Mouse (Mus musculus) adrenal gland, adult 18-20 months (tissue): ENCODE measurements around the gene Ankrd52. TPM values are rescaled to one million over a fixed set of nuclear protein-coding genes. Genes with fewer than 3 reads are reported as not detected.

Experiments
- DNase-seq, 2 experiments: peaks; one replicate each; pipeline ENCODE4 v3.0.0; 2021 to 2022; ENCODE audit warnings: low spot score in 2 of 2
- total RNA-seq, 2 experiments: library from RNA; stranded (reverse); gene quantifications; 1 replicate in 1 of 2; 2 replicates in 1 of 2; pipeline ENCODE4 v1.2.3; 2021

Ankrd52 gene
- total RNA-seq, 2 experiments from 2014 or later, result 61.7 to 61.8 TPM

DNA sequence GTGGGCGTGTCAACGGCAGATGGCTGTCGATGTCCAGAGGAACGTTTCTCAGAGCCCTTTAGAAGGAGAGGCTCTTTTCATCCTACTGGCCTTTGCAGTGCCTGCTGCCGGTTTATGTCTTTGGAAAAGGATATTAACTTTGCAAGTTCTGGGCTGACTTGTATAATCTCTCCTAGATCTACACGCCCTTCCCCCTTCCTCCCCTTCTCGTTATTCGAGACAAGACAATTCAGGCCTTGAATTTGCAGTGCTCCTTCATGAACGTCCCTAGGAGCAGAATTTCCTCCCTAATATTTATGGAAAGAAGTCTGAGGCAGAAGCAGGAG lies 7.7 kb upstream of the Ankrd52 start:
- DNase-seq, result no peak

DNA sequence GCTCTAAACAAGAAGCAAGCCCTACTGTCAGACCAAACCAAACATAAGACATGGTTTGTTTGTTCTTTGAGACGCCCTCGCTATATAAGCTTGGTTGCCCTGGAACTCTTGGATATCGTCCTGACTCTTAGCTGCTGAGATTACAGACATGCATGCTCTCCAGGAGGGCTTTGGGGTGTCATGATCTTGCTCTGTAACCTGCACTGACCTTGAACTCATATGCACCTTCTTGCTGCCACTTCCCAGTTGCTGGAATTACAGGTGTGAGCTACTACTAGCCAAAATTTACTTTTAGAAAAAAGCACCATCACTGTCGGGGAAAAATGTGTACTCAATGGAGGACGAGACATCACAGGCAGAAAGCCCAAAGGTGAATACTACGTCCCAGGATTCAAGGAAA lies 7.3 kb upstream of the Ankrd52 start:
- DNase-seq, result no peak

DNA sequence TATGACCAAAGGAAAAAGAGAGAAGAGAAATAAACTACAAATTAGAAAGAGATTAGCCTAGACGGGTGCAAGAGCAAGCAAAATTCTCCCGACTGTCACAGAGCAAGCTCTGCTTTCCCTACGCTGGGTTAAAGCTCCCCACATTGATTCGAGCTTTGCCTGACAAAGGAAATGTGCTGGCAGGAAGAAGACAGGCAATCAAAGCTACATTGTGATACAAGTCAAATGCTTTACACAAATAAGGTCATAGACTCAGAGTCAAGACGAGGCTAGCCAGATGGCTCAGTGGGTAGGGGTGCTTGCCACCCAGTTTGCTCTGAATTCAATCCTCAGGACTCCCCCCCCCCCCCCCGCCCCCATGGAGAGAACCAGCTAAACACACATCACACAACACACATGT lies 6.9 kb upstream of the Ankrd52 start:
- no peak for DNase-seq

DNA sequence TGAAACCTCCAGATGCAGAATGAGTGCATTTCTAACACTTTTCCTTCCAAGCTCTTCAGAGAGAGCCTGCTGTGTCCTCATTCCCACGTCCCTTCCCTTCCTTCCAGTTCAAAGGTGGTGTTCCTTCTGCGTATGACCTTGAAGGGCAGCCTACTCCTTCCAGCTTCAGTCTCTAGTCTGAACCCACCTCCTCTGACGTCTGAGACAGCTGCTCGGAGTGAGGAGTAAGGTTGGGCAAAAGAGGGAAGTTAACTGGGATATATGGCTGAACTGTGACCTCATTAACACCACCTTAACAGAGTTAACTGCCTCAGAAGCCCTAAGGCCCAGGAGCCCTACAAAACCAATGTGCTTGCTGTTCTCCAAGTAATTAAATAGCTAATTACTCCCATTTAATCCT lies 6.3 kb upstream of the Ankrd52 start:
- DNase-seq, result no peak

DNA sequence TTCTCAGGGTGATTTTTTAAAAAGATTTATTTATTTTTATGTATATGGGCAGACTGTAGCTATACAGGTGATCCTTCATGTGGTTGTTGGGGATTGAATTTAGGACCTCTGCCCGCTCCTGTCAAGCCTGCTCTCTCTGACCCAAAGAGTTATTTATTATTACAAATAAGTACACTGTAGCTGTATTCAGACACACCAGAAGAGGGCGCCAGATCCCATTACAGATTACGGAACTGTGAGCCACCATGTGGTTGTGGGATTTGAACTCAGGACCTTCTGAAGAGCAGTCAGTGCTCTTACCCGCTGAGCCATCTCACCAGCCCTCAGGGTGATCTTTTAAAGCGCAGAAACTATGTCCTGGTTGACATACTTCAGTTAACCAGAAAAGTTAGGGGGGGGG lies 4.8 kb upstream of the Ankrd52 start:
- DNase-seq, result no peak

DNA sequence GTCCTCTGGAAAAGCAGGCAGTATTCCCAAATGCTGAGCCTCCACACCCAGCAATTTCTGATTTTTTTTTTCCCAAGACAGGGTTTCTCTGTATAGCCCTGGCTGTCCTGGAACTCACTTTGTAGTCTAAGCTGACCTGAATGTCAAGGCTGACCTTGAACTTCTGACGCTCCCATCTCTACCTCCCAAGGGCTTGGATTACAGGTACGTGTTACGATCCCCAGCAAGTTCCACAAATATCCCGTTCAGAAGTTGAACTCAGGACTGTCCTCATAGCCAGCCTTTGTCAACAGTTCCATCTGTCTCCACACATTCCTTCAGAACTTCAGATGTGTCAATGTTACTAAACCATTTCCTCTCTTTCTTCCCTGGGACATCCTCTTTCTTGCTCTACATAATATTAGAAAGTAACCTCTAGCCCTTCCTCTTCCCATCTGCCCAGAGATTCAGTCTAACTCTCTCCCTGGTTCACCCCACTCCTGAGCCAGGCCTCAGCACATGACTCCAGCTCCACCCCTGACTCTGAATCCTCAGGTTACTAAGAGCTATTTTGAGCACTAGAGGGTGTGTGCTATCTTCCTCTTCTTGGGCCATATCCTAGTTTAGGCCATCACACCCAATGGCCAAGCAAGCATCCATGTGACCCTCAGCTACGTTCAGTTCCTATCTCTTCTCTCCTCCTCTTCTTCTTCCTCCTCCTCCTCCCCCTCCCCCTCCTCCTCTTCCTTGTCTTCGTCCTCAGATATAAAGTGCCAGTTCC lies 3.7 kb upstream of the Ankrd52 start:
- no peak for DNase-seq

DNA sequence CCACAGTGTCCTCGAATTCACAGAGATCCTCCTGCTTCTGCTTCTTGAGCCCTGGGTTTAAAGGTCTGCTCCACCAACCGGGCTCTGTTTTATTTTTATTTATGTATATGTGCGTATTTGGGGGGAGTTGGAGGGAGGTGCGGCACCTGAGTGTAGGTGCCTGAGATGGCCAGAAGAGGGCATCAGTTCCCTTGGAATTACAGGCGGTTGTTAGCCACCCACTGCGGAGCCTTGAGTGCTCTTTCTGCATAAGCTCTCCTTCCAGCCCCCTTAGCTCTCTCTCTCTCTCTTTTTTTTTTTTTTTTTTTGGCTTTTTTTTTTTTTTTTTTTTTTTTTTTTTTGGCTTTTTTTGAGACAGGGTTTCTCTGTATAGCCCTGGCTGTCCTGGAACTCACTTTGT lies 2.5 kb upstream of the Ankrd52 start:
- DNase-seq, result no peak

DNA sequence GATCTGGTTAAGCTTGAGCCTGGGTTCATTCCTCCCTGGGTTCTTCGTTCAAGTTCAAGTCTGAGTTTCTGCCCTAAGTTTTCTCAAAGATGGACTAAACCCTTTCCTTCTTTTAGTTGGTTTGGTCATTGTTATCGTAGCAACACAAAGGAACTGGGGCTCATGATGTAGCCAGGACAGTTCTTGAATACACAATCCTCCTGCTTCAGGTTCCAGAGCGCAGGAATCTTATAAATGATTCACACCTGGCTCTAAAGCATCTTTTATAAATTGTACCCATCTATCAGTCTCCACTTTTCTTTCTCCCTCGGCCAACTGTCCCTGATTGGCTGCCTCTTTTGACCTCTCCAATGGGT lies 838 bp upstream of the Ankrd52 start:
- no peak for DNase-seq

DNA sequence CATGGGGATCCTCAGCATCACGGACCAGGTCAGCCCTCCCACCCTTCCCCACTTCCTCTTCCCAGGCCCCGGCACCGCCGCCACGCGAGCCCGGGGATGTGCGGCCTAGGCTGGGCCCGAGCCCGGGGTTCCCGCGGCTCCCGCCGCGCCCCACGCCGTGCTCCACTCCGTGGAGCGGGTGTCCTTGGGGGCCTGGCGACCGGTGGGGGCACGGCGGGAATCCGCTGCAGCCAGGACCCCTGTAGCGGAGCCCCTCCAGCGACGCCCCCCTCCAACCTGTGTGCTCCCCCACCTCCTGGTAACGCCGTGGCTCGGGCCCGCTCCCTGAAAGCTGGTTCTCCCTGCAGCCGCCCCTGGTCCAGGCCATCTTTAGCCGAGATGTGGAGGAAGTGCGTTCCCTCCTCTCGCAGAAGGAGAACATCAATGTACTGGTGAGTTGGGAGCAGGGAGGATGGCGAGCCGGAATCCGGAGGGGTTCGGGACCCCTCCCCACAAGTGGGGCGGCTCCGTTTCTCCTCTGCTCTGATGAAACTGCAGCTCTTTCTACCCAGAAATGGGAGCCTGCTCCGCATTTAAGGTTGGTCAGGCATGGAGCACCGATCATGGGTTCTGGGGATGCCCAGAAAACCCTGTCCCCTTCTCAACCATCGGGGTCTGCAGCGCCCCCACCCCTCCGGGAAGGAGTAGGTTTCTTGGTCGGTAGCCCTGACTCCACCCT lies 466 bp downstream of the Ankrd52 start:
- DNase-seq, result peak; percentile 46 to 51

DNA sequence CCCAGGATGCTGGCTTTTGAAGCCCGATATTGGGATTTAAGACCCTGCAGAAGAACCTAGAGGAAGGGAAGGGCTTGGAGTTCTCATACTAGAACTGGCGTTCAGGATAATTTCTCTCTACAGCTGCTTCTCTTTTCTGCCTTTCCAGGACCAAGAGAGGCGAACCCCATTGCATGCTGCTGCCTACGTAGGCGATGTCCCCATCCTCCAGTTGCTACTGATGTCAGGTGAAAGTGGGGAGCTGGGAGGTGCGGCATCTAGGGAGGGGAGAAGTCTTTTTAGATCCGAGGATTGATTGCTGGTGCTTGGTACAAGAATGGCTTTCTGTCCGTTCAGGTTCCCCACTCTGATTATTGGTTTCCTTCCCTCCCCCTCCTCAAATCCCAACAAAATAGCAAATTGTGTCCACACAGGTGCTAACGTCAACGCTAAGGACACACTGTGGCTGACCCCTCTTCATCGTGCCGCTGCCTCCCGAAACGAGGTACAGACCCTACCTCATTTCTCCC lies 1.1 kb downstream of the Ankrd52 start:
- DNase-seq, result peak in 1 of 2 experiments; percentile 18

DNA sequence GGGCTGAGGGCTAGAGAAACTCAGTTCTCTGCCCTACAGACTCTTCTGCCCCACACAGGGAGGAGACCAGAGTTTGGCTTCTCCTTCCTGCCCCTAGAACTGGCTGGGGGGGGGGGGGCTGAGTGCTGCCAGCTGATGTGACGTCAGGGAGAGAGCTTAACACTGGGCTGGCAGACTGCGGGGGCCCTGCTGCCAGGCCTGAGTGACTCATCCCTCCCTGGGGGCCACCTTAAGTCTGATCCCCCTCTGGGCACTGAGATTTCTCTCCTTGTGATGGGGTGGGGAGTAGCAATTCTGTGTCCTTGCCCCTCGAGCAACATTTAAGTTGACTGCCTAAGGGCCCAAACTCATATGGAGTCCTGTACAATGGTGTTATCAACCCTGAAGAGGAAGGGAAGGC lies 1.5 kb downstream of the Ankrd52 start:
- DNase-seq, result no peak

DNA sequence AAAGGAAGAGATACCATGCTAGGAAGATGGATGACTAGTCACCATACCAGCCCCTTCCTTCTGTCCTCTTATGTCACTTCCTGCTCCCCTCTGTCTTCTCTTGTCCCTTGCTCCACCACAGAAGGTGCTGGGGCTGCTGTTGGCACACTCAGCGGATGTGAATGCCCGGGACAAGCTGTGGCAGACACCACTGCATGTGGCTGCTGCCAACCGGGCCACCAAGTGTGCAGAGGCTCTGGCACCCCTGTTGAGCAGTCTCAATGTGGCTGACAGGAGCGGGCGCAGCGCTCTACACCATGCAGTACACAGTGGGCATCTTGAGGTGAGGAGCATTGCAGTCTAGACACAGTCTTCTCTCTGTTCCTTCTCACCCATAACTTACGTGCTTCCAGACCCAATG lies 2.3 kb downstream of the Ankrd52 start:
- DNase-seq, result no peak

DNA sequence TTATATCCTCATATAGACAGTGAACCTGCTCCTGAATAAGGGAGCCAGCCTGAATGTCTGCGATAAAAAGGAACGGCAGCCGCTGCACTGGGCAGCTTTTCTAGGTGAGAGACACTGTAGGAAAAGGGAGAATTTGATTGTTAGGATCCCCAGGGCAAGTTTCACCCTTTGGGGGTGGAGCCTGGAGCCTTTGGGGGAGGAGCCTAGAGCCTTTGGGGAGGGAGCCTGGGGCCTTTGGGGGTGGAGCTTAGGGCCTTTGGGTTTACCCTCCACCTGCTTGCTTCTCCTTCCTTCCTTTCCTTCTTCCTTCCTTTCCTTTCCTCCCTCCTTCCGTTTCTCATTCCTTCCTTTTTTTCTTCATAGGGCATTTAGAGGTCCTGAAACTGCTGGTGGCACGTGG lies 3.6 kb downstream of the Ankrd52 start:
- DNase-seq, result no peak

DNA sequence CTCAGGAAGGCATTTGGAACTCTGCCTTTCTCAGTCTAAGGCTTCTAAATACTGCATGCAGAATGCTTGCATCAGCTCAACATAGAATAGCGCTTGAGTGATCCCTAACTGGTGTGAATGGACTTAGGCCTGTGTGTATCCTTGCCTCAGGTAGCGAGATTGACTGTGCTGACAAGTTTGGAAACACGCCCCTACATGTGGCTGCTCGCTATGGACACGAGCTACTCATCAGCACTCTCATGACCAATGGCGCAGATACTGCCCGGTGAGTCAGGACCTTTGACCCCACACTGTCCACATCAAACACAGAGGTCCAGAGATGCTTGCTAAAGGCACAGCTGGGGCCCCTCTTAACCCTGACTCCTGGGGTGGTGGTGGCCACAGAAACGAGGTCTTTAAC lies 5.6 kb downstream of the Ankrd52 start:
- no peak for DNase-seq

DNA sequence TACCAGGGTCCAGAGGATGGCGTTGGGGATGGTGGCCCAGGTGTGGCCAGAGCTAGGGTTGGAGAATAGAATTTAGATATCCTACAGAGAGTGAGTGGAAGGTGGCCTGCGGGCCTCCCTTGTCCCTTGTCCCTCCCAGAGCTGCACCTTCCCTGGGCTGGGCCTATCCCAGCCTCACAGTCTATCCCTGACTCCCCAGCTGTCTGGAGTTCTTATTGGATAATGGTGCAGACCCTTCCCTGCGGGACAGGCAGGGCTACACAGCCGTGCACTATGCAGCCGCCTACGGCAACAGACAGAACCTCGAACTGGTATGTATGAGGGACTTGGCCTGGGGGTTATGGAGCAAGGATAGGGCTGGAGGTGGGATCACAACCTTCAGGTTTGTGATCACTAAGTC lies 9.0 kb downstream of the Ankrd52 start:
- no peak for DNase-seq

DNA sequence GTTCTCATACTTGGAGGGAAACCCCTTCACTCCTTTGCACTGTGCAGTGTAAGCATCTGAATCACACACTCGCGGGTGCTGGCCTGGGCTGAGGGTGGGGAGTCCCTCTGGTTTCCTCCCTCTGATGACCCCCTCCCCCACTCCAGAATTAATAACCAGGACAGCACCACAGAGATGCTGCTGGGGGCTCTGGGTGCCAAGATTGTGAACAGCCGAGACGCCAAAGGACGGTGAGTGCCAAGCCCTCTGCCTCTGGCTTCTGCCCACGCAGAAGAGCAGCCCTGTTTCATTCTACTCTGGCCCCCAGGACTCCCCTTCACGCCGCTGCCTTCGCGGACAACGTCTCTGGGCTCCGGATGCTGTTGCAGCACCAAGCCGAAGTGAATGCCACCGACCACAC lies 12.0 kb downstream of the Ankrd52 start:
- DNase-seq, result no peak

DNA sequence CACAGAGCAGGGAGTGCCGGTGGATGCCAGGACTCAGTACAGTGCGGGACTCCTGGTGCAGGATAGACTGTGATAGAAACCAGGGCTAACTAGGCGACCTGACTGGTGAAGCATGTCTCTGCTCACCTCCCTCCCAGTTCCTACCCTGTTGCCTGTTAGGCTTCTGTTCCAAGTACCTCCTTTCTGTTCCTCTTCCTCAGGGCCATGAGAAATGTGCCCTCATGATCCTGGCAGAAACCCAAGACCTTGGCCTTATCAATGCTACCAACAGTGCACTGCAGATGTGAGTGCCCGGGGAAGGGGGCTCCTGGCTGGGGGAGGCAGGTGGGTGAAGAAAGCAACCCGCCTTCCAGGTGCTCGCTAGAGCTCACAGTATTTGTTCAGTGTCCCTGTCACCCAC lies 12.7 kb downstream of the Ankrd52 start:
- peak; percentile 45 to 69 for DNase-seq

DNA sequence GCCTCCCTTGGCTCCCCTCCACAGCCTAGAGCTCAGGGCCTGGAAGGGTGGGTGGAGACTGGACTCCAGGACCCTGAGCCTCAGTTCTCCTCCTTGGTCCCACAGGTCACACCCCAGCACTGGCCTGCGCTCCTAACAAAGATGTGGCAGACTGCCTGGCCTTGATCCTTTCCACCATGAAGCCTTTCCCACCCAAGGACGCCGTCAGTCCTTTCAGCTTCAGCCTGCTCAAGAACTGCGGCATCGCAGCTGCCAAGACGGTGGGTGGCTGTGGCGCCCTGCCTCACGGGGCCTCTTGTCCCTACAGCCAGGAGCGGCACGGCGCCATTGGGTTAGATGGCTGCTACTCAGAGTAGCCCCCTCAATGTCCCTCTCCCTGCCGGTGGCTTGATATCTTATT lies 13.5 kb downstream of the Ankrd52 start:
- peak; percentile 48 to 50 for DNase-seq

DNA sequence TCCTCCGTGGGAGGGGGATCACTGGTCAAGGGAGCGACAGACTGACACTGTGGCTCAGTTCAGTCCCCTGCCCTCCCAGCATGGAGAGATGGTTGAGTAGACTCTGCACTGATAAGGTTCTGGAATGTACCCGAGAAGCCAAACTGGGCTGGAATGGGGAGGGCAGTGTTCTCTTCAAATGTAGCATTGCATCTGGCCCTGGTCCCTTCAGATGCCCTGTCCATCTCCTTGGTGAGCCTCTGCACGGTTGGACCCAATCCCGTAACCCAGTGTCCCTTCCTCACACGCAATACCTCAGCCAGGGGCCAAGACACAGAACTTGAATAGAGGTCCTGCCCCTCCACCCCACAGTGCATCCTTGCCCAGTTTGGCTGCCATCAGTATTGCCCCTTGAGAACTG lies 14.9 kb downstream of the Ankrd52 start:
- no peak for DNase-seq

DNA sequence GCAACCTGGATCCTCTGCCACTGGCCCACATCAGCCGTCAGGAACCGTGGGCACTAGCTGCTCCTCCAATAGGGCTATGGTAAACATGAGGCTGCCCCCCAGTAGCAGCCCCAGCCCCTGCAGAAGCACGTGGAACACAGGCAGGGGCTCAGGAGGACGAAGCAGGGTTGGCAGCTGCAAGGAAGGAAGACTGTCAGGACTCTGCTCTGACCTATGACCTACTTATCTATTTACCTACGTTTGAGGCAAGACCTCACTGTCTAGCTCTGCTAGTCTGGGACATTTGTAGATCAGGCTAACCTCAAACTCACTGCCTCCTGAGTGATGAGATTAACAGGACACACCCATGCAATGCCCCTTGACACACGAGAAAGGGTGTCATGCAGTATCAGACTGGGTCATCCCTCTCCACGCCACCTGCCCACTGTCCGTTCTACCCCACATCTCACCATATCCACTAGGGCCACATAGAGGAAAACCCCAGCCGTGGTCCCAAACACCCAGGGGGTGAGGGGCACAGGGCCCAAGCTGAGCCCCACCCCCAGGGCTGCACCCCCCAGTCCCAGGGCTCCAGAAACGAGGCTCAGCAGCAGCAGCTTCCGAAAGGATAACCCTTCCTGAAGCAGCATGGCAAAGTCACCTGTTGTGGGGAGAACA lies 19.2 kb downstream of the Ankrd52 start:
- DNase-seq, result no peak

DNA sequence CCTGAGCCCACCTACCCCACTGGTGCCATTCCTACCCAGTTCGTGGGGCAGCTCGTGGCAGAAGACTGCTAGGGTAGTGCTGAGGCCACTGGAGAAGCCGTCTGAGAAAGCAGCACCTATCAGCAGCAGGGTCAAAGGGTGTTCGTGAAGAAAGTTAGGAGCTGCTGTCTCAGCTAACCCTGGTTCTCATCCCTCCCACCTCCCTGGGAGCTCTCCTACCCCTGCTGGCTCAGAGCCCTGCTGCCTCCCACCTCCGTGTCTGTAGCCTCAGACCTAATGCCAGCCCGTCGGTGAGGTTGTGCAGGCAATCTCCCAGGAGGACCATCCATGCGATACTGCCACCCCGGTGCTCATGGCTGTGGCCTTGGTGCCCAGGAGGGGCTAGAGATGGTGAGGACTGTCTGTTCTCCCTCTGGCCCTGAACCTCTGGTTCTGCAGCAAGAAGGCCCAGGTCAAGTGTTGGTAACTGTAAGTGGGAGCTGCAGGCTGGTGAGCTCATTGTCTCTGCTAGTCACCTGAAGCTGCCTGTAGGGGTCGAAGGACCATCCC lies 19.9 kb downstream of the Ankrd52 start:
- DNase-seq, result no peak

DNA sequence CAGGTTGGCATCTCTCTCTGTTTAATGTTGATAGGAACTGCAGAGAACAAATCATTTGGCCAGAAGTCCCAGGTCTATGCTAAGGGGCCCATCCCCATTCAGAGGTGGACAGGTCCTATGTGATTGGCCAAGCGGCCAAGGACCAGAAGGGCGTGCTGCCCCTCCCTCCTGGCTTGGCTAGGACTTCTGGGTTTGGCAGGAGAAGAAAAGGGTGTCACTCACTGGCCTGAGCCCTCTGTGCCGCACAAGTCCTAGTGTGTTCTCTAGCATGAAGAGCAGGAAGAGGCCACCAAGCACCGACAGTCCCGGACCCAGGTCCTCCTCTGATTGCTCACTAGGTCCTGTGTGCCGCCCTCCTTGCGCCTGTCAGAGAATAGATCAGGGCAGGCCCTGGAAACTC lies 20.6 kb downstream of the Ankrd52 start:
- DNase-seq, result no peak
